In the genomic region with DNA sequence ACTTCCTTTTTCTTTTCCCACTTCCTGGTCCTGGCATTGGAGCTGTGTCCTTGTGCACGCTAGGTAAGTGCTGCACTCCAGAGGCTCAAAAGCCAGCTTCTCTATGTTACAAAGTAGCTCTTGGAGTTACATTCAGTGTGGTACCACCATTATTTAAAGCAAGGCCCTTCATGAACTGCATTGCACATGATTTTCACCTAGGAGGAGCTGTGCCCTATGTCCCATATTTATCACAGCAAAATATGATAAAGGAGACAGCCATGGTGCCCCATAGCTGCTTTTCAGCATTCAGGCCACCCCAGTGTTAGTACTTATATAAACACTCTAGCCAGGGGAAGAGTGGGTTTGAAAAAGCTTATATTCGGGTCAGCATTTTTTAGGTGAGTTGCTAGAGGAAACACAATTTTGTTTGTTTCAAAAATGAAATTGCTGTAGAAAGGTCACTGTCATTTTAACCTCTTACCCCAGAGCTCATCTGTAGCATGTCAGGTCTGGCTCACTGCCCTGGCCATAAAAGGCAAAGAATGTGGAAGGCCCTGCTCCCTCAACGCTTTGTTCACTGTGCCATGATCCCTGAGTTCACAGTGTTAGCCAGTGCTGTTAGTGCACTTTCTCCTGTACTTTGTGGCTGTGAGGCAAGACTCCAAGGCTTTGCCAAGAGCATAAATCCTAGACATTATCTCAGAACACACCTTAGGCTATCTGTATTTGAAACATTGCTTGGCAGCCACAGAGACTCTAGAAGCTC, we compare ENCODE assay signal across 11 mouse cellular contexts. TPM values are rescaled to one million over a fixed set of nuclear protein-coding genes. Genes with fewer than 3 reads are reported as not detected.
DNase-seq lines count a peak whose midpoint lies in the region; ATAC-seq and TF ChIP-seq lines count a peak whose summit lies in the region.
"Had no signal": no experiment of that assay in that cellular context is flagged by ENCODE, and none has a peak within 500 bp of the region (broad histone marks: within the 10 kb centered on the region; RNA-seq: fewer than 3 reads in every experiment).

No protein-coding gene starts in this region.

- no peaks in the 10 kb centered on the region for H3K4me1 ChIP-seq in forebrain, postnatal 0 days (ENCODE audit: insufficient read depth)
- no peaks in the 10 kb centered on the region for H3K4me1 ChIP-seq in forebrain, embryonic 14.5 days (ENCODE audit: control insufficient read depth, insufficient read depth, low read length)
- peaks cover 19% of the 10 kb centered on the region; the same call in 1 of the 2 replicates for H3K4me1 ChIP-seq in kidney, adult 2 months (ENCODE audit: control insufficient read depth, insufficient read depth, low read length)
- H3K4me1 ChIP-seq in stomach, postnatal 0 days (replicated peaks; ENCODE audit: control insufficient read depth, insufficient read depth): peaks cover 5% of the 10 kb centered on the region; the same call in 1 of the 2 replicates

- no peak for TF ChIP-seq EP300 in stomach, postnatal 0 days (optimal IDR thresholded peaks at IDR 0.05)

- WGBS in forebrain, postnatal 0 days: 87% methylated on average over 3 of the region's 3 CpGs
- WGBS in forebrain, embryonic 14.5 days: 91% methylated on average over 3 of the region's 3 CpGs
- WGBS in kidney, adult 2 months: 42% methylated on average over 3 of the region's 3 CpGs
- WGBS in stomach, postnatal 0 days: 37% methylated on average over 3 of the region's 3 CpGs

- no peak for TF ChIP-seq POLR2A in kidney, adult 2 months (IDR thresholded peaks at IDR 0.05; ENCODE audit: low read depth, low read length)

- no peak for DNase-seq in forebrain, postnatal 0 days
- DNase-seq in forebrain, embryonic 14.5 days (ENCODE audit: low spot score): no peak
- peak; percentile 27 for DNase-seq in lung, postnatal 10 days
- no peak for DNase-seq in lung, postnatal 25 days (ENCODE audit: low spot score)
- DNase-seq in kidney, adult 2 months: peak; percentile 90
- DNase-seq in stomach, postnatal 0 days (ENCODE audit: low spot score): no peak
- no peak for DNase-seq in right cerebral cortex, postnatal 36 days (ENCODE audit: low spot score in 2 of 2)
- DNase-seq in gastrocnemius, postnatal 14 days: no peak

- peaks cover 51% of the 10 kb centered on the region for H3K36me3 ChIP-seq in forebrain, postnatal 0 days (ENCODE audit: insufficient read depth)
- peaks cover 66% of the 10 kb centered on the region for H3K36me3 ChIP-seq in forebrain, embryonic 14.5 days (ENCODE audit: control insufficient read depth, insufficient read depth, low read length)
- peaks cover 1% of the 10 kb centered on the region for H3K36me3 ChIP-seq in kidney, adult 2 months (ENCODE audit: control insufficient read depth, insufficient read depth, low read length)
- H3K36me3 ChIP-seq in stomach, postnatal 0 days (ENCODE audit: control insufficient read depth, insufficient read depth, low read length): peaks cover 26% of the 10 kb centered on the region

- no peak overlapping the region for H3K4me2 ChIP-seq in forebrain, postnatal 0 days (ENCODE audit: low read depth)
- H3K4me2 ChIP-seq in forebrain, embryonic 14.5 days (ENCODE audit: low read length): no peak overlapping the region
- H3K4me2 ChIP-seq in stomach, postnatal 0 days (replicated peaks; ENCODE audit: low read depth): no peak overlapping the region
- H3K4me2 ChIP-seq: forebrain, embryonic 12.5 days; hindbrain, embryonic 14.5 days had no signal

- no peaks in the 10 kb centered on the region for H3K9me3 ChIP-seq in forebrain, postnatal 0 days (ENCODE audit: low read length)
- no peaks in the 10 kb centered on the region for H3K9me3 ChIP-seq in forebrain, embryonic 14.5 days (replicated peaks; ENCODE audit: control insufficient read depth, low read length)
- H3K9me3 ChIP-seq in stomach, postnatal 0 days (ENCODE audit: control insufficient read depth, low read length): no peaks in the 10 kb centered on the region
- H3K9me3 ChIP-seq: forebrain, embryonic 12.5 days; megakaryocyte, embryonic 14.5 days had no signal

- intact Hi-C loops in gastrocnemius, postnatal 14 days (cut with DNase I; ENCODE audit: low total_unique reads): no loop called here

- no peak overlapping the region for H3K4me3 ChIP-seq in forebrain, postnatal 0 days (ENCODE audit: low read depth, low read length)
- no peak overlapping the region for H3K4me3 ChIP-seq in forebrain, embryonic 14.5 days (ENCODE audit: low read depth, low read length)
- H3K4me3 ChIP-seq in kidney, adult 2 months (ENCODE audit: insufficient read depth, low read depth, low read length): no peak overlapping the region
- no peak overlapping the region for H3K4me3 ChIP-seq in stomach, postnatal 0 days (ENCODE audit: low read depth, low read length)
- H3K4me3 ChIP-seq: forebrain, embryonic 12.5 days; megakaryocyte, embryonic 14.5 days had no signal

- no peak overlapping the region for H3K9ac ChIP-seq in forebrain, postnatal 0 days
- no peak overlapping the region for H3K9ac ChIP-seq in forebrain, embryonic 14.5 days (ENCODE audit: low read length)
- H3K9ac ChIP-seq in stomach, postnatal 0 days (ENCODE audit: low read length): no peak overlapping the region
- H3K9ac ChIP-seq: forebrain, embryonic 12.5 days; hindbrain, embryonic 14.5 days had no signal

- no peak for ATAC-seq in forebrain, postnatal 0 days
- no peak for ATAC-seq in forebrain, embryonic 14.5 days
- 0 out of 2 replicates have a peak, but pooled peaks have one; percentile 33 for ATAC-seq in stomach, postnatal 0 days (ENCODE audit: low FRiP score, low TSS enrichment)

- H3K27ac ChIP-seq in forebrain, postnatal 0 days (ENCODE audit: low read depth, low read length): no peak overlapping the region
- no peak overlapping the region for H3K27ac ChIP-seq in forebrain, embryonic 14.5 days (ENCODE audit: low read depth, low read length)
- H3K27ac ChIP-seq in kidney, adult 2 months (ENCODE audit: insufficient read depth, low read depth, low read length): peak overlapping the region; percentile 33
- H3K27ac ChIP-seq in stomach, postnatal 0 days (replicated peaks): peak overlapping the region; percentile 75
- H3K27ac ChIP-seq: forebrain, embryonic 12.5 days; hindbrain, embryonic 14.5 days had no signal

- TF ChIP-seq CTCF in forebrain, postnatal 0 days (IDR thresholded peaks at IDR 0.05; ENCODE audit: low read depth): 0 out of 2 replicates have a peak, but pooled peaks have one; percentile 7
- TF ChIP-seq CTCF in kidney, adult 2 months (conservative IDR thresholded peaks at IDR 0.05; ENCODE audit: insufficient read depth, insufficient read length, low read depth, low read length): no peak
- peak; percentile 51 for TF ChIP-seq CTCF in stomach, postnatal 0 days (IDR thresholded peaks at IDR 0.05; ENCODE audit: low read depth)

- H3K27me3 ChIP-seq in forebrain, postnatal 0 days (ENCODE audit: insufficient read depth, low read length): no peaks in the 10 kb centered on the region
- no peaks in the 10 kb centered on the region for H3K27me3 ChIP-seq in forebrain, embryonic 14.5 days (replicated peaks; ENCODE audit: control insufficient read depth, insufficient read depth, low read length)
- no peaks in the 10 kb centered on the region for H3K27me3 ChIP-seq in kidney, adult 2 months (replicated peaks; ENCODE audit: control insufficient read depth, insufficient read depth, low read length)
- no peaks in the 10 kb centered on the region for H3K27me3 ChIP-seq in stomach, postnatal 0 days (ENCODE audit: control insufficient read depth, insufficient read depth, low read length)
- H3K27me3 ChIP-seq: forebrain, embryonic 12.5 days; megakaryocyte, embryonic 14.5 days had no signal

RNA-seq across cellular contexts. Expression of a gene that starts 42.8 kb away (rescaled TPM):
- 39.8 and 61.3 TPM in 2 replicates for total RNA-seq in forebrain, postnatal 0 days (2014; rRNA removed)
- 12.9 and 18.8 TPM in 2 replicates for polyA plus RNA-seq in forebrain, postnatal 0 days (2015; fragmentation: Nextera tagmentation; extraction: Ambion mirVana)
- polyA plus RNA-seq in forebrain, embryonic 14.5 days (2014; fragmentation: Nextera tagmentation; extraction: Ambion mirVana): 31.1 and 37.7 TPM in 2 replicates
- polyA plus RNA-seq in kidney, adult 2 months (2012; rRNA removed): 17.5 and 18.6 TPM in 2 replicates
- 20.3 and 20.8 TPM in 2 replicates for polyA plus RNA-seq in stomach, postnatal 0 days (2015; fragmentation: Nextera tagmentation; extraction: Ambion mirVana)
- 10 to 100 TPM; 24.8 to 28.9 TPM for total RNA-seq in gastrocnemius, postnatal 14 days (2021)

RNA-seq across cellular contexts. Expression of a gene that starts 42.8 kb away (rescaled TPM):
- total RNA-seq in forebrain, postnatal 0 days (2014; rRNA removed): 17.3 and 19.9 TPM in 2 replicates
- 6.6 and 8.1 TPM in 2 replicates for polyA plus RNA-seq in forebrain, postnatal 0 days (2015; fragmentation: Nextera tagmentation; extraction: Ambion mirVana)
- 17.5 and 17.6 TPM in 2 replicates for polyA plus RNA-seq in forebrain, embryonic 14.5 days (2014; fragmentation: Nextera tagmentation; extraction: Ambion mirVana)
- polyA plus RNA-seq in kidney, adult 2 months (2012; rRNA removed): 15.6 and 16.3 TPM in 2 replicates
- 7.0 and 7.7 TPM in 2 replicates for polyA plus RNA-seq in stomach, postnatal 0 days (2015; fragmentation: Nextera tagmentation; extraction: Ambion mirVana)
- total RNA-seq in gastrocnemius, postnatal 14 days (2021): 10 to 100 TPM; 13.0 to 14.6 TPM

Comparison
In these comparisons a context has a peak if more than half of its experiments do, and no peak if none do; other contexts are left out.
1. DNase-seq: peak in lung, postnatal 10 days (single experiment) and kidney, adult 2 months (single experiment); none in forebrain, postnatal 0 days (single experiment), forebrain, embryonic 14.5 days (single experiment), lung, postnatal 25 days (single experiment), stomach, postnatal 0 days (single experiment), right cerebral cortex, postnatal 36 days (0 of 2) and gastrocnemius, postnatal 14 days (single experiment).
2. H3K27ac ChIP-seq: peak in kidney, adult 2 months (single experiment) and stomach, postnatal 0 days (single experiment); none in forebrain, postnatal 0 days (single experiment) and forebrain, embryonic 14.5 days (single experiment).